Mouse (Mus musculus): ENCODE results near the gene Gm13288. TPM values are rescaled to one million over a fixed set of nuclear protein-coding genes. Genes with fewer than 3 reads are reported as not detected.
"Not testable (repeated sequence)": the region's sequence is repeated elsewhere in the genome, so short reads cannot be mapped to it uniquely, and the experiment has no call there.

Gm13288 gene
- total RNA-seq, 2 experiments from 2014 or later: not detected

DNA sequence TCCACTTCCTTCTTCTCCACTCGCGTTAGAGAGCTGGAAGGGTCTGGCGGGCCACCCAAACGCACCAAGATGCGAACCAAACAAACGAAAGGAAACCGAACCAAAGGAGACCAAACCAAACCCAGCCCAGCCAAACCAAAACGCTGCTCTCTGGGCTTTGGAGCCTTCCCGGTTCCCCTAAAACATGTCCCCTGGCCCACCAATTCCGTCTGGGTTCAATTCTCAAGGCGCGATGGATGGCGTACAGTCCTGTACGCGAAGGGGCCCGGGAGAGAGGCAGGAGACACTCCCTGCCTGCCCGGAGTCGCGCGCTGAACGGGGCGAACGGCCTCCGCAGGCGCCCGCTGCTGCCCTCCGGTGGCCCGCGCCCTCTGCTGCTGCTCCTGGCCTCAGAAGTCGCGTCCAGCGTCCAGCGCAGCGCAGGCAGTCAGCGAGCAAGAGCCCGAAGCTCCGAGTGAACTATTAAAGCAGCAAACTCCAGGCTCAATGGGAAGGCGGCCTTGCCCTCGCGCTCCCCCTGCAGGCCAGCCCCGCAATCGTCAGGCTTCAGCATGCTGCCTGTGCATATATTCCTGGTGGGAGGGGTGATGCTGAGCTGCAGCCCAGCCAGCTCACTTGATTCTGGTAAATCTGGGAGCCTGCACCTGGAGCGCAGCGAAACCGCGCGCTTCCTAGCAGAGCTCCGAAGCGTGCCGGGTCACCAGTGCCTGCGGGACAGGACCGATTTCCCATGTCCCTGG is 11.2 kb upstream of the Gm13288 start, which contains the start of gene Gm13275:
Gene Gm13275, plus strand, starts transcription at position 552 of the 740 bp plus-strand sequence.
- intact Hi-C loops (cut with DNase I): not testable (repeated sequence)
- peak; percentile 32 to 41 for DNase-seq (ENCODE audit: low spot score in 2 of 2)

DNA sequence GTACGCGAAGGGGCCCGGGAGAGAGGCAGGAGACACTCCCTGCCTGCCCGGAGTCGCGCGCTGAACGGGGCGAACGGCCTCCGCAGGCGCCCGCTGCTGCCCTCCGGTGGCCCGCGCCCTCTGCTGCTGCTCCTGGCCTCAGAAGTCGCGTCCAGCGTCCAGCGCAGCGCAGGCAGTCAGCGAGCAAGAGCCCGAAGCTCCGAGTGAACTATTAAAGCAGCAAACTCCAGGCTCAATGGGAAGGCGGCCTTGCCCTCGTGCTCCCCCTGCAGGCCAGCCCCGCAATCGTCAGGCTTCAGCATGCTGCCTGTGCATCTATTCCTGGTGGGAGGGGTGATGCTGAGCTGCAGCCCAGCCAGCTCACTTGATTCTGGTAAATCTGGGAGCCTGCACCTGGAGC is 8.2 kb upstream of the Gm13288 start, which contains the start of gene Gm13279:
Gene Gm13279, plus strand, starts transcription at position 301 of the 400 bp plus-strand sequence.
- intact Hi-C loops (cut with DNase I); DNase-seq (ENCODE audit: low spot score in 2 of 2): not testable (repeated sequence)

DNA sequence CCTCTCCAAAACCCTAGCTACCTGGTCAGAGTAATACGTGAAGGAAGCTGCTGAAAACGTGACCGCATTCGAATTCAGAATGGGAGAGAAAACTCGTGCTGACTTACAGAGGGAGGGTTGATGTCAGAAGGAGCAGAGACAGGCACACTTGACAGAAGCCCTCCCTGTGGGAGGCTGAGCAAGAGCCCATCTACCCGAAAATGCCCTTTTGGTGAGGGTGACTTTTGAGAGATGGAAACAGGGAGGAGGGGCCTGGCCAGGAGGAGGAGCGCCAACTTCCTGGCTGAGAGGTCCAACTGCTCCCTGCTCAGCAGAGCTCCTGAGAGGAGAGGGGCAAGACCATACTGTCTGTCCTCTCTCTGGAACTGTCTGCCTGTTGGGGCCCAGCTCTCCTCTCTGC is 6.0 kb upstream of the Gm13288 start, which contains the start of gene Gm13285:
Gene Gm13285, plus strand, starts transcription at position 301 of the 400 bp plus-strand sequence.
- DNase-seq (ENCODE audit: low spot score in 2 of 2); intact Hi-C loops (cut with DNase I): not testable (repeated sequence)

DNA sequence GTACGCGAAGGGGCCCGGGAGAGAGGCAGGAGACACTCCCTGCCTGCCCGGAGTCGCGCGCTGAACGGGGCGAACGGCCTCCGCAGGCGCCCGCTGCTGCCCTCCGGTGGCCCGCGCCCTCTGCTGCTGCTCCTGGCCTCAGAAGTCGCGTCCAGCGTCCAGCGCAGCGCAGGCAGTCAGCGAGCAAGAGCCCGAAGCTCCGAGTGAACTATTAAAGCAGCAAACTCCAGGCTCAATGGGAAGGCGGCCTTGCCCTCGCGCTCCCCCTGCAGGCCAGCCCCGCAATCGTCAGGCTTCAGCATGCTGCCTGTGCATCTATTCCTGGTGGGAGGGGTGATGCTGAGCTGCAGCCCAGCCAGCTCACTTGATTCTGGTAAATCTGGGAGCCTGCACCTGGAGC is 2.4 kb upstream of the Gm13288 start, which contains the start of gene Gm13287:
Gene Gm13287, plus strand, starts transcription at position 301 of the 400 bp plus-strand sequence.
- intact Hi-C loops (cut with DNase I); DNase-seq (ENCODE audit: low spot score in 2 of 2): not testable (repeated sequence)

DNA sequence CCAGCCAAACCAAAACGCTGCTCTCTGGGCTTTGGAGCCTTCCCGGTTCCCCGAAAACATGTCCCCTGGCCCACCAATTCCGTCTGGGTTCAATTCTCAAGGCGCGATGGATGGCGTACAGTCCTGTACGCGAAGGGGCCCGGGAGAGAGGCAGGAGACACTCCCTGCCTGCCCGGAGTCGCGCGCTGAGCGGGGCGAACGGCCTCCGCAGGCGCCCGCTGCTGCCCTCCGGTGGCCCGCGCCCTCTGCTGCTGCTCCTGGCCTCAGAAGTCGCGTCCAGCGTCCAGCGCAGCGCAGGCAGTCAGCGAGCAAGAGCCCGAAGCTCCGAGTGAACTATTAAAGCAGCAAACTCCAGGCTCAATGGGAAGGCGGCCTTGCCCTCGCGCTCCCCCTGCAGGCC is 430 bp downstream of the Gm13288 start:
- intact Hi-C loops (cut with DNase I); DNase-seq (ENCODE audit: low spot score in 2 of 2): not testable (repeated sequence)

DNA sequence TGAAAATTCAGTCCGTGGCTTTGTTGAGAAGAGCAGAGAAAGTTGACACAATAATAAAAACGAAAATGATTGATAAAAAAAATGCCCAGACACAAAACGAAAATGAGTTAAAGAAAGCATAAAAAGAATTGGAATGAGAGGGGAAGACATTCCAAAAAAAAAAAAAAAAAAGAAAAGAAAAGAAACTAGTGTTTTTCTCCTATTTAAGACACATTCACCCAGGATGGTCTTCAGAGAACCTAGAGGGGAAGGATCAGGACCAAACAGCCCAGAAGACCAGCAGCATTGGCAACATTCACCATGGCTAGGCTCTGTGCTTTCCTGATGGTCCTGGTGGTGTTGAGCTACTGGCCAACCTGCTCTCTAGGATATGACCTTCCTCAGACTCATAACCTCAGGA is 10.6 kb downstream of the Gm13288 start, which contains the start of gene Ifna7:
Gene Ifna7, plus strand, starts transcription at position 301 of the 400 bp plus-strand sequence.
- no peak for DNase-seq (ENCODE audit: low spot score in 2 of 2)
- intact Hi-C loops (cut with DNase I): no loop called here

DNA sequence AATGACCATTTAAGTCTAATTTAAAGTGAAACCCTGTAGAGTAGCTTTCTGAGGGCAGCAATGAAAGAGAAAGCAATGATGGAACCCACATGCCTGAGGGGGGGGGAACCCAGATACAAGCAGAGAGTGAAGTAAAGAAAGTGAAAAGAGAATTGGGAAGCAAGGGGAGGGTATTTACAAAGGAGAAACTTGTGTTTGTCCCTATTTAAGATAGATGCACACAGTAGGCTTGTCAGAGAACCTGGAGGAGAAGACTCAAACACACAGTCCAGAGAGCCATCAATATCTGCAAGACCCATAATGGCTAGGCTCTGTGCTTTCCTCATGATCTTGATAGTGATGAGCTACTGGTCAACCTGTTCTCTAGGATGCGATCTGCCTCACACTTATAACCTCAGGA is 14.3 kb downstream of the Gm13288 start, which contains the start of gene Ifna11:
Gene Ifna11, plus strand, starts transcription at position 301 of the 400 bp plus-strand sequence.
- intact Hi-C loops (cut with DNase I): no loop called here
- no peak for DNase-seq (ENCODE audit: low spot score in 2 of 2)

DNA sequence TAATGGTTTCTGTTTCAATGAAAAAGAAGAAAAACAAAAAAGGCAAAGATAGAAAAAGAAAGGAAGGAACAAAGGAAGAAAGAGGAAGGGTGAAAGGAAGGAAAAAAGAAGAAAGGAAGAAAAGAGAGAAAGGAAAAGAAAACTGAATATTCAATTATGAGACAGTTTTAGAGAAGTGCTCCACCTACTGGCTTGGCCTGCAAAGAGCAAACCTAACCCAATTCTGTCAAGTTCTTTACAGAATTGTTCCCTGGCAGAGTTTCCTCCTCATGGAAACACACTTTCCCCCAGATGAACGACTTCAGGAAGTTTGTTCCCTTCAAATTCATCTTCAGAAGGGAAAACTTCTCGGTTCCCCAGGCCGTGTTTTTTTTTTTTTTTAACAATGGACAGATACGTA is 17.7 kb downstream of the Gm13288 start:
- intact Hi-C loops (cut with DNase I): no loop called here
- DNase-seq (ENCODE audit: low spot score in 2 of 2): peak in 1 of 2 experiments; percentile 19

DNA sequence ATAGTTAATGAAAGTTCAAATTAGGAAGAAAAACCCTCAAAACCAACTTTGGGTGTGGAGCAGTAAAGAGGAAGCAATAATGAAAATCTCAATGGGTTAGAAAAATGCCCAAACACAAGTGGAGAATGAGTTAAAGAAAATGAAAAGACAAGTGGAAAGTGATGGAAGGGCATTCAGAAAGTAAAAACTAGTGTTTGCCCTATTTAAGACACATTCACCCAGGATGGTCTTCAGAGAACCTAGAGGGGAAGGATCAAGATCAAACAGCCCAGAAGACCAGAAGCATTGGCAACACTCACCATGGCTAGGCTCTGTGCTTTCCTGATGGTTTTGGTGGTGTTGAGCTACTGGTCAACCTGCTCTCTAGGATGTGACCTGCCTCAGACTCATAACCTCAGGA is 21.8 kb downstream of the Gm13288 start, which contains the start of gene Ifna6:
Gene Ifna6, plus strand, starts transcription at position 301 of the 400 bp plus-strand sequence.
- DNase-seq (ENCODE audit: low spot score in 2 of 2); intact Hi-C loops (cut with DNase I): not testable (repeated sequence)

DNA sequence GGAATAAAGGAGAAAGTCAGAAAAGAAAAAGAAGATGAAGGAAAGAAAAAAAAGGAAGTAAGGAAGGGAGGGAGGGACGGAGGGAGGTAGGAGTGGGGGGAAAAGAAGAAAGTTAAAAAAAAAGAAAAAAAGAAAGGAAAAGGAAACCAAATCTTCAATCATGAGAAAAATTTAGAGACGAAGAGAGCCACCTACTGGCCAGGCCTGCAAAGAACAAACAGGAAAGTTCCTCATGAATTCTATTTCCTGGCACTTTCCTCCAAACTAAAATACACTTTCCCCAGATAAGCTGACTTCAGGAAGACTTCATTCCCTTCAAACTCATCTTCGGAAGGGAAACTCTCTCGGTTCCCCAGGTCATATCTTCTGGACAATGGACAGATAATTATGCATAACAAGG is 25.2 kb downstream of the Gm13288 start:
- DNase-seq (ENCODE audit: low spot score in 2 of 2): peak in 1 of 2 experiments; percentile 31
- intact Hi-C loops (cut with DNase I): no loop called here

DNA sequence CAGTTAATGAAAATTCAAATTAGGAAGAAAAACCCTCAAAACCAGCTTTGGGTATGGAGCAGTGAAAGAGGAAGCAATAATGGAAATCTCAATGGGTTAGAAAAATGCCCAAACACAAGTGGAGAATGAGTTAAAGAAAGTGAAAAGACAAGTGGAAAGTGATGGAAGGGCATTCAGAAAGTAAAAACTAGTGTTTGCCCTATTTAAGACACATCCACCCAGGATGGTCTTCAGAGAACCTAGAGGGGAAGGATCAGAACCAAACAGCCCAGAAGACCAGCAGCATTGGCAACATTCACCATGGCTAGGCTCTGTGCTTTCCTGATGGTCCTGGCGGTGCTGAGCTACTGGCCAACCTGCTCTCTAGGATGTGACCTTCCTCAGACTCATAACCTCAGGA is 29.9 kb downstream of the Gm13288 start, which contains the start of gene Ifna5:
Gene Ifna5, plus strand, starts transcription at position 301 of the 400 bp plus-strand sequence.
- DNase-seq (ENCODE audit: low spot score in 2 of 2); intact Hi-C loops (cut with DNase I): not testable (repeated sequence)

DNA sequence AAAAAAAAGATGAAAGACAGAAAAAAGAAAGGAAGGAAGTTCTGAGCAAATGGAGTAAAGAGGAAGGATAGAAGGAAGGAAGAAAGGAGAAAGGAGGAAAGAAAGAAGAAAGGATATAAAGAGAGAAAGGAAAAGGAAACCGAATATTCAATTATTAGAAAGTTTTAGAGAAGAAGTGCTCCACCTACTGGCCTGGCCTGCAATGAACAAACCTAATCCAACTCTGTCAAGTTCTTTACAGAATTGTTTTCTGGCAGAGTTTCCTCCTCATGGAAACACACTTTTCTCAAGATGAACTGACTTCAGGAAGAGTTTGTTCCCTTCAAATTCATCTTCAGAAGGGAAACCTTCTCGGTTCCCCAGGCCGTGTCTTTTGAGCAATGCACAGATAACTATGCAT is 33.5 kb downstream of the Gm13288 start:
- intact Hi-C loops (cut with DNase I): no loop called here
- peak in 1 of 2 experiments; percentile 4 for DNase-seq (ENCODE audit: low spot score in 2 of 2)

DNA sequence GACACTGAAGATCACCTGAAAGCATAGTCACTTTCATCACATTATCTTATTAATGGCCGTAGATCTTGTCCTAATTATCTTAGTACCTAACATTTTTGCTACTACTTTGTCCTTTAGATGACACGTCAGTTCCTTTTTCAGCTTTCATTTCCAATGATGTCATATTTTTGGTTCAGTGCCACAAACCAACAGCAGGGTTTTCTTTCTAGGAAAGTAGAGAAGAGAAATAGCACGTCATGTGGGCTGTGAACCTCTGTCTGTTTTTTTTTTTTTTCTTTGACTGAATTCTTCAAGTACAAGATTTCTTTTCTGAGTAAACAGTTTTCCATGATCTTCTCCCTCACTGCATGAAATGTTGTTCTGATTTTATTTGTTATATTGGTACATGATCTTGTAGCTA is 34.7 kb downstream of the Gm13288 start:
- intact Hi-C loops (cut with DNase I): no loop called here
- no peak for DNase-seq (ENCODE audit: low spot score in 2 of 2)

DNA sequence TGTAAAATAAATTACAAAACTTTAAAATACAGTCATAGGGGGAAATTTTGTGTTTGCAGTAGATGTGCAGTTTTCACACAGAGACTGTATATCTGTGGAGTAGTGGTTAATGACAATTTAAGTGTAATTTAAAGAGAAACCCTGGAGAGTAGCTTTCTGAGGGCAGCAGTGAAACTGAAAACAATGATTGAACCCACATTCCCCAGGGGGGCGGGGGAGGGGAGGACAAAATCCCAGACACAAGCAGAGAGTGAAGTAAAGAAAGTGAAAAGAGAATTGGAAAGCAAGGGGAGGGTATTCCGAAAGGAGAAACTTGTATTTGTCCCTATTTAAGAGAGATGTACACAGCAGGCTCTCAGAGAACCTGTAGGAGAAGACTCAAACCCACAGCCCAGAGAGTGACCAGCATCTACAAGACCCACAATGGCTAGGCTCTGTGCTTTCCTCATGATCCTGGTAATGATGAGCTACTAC is 36.1 kb downstream of the Gm13288 start, which contains the start of gene Ifna4:
Gene Ifna4, plus strand, starts transcription at position 424 of the 474 bp plus-strand sequence.
- intact Hi-C loops (cut with DNase I): no loop called here
- DNase-seq (ENCODE audit: low spot score in 2 of 2): no peak

DNA sequence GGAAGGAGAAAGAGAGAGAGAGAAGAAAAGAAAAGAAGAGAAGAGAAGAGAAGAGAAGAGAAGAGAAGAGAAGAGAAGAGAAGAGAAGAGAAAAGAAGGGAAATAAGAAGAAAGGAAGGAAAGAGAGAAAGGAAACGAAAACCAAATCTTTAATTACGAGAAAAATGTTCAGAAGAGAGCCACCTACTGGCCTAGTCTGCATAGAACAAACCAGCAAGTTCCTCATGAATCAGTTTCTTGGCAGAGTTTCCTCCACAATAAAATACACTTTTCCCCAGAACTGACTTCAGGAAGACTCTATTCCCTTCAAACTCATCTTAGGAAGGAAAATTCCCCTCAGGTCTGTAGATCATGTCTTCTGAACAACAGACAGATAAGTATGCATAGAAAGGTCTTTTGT is 40.0 kb downstream of the Gm13288 start:
- DNase-seq (ENCODE audit: low spot score in 2 of 2): no peak
- intact Hi-C loops (cut with DNase I): no loop called here

DNA sequence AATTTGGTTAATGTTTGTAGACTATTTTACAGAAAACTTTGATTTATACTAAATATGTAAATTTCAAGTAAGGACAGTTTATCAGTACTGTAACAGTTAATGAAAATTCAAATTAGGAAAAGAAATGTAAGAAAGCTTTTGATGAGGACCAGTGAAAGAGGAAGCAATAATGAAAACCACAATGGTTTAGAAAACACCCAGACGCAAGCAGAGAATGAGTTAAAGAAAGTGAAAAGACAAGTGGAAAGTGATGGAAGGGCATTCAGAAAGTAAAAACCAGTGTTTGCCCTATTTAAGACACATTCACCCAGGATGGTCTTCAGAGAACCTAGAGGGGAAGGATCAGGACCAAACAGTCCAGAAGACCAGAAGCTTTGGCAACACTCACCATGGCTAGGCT is 44.4 kb downstream of the Gm13288 start, which contains the start of gene Ifna1:
Gene Ifna1, plus strand, starts transcription at position 390 of the 400 bp plus-strand sequence.
- intact Hi-C loops (cut with DNase I): no loop called here

DNA sequence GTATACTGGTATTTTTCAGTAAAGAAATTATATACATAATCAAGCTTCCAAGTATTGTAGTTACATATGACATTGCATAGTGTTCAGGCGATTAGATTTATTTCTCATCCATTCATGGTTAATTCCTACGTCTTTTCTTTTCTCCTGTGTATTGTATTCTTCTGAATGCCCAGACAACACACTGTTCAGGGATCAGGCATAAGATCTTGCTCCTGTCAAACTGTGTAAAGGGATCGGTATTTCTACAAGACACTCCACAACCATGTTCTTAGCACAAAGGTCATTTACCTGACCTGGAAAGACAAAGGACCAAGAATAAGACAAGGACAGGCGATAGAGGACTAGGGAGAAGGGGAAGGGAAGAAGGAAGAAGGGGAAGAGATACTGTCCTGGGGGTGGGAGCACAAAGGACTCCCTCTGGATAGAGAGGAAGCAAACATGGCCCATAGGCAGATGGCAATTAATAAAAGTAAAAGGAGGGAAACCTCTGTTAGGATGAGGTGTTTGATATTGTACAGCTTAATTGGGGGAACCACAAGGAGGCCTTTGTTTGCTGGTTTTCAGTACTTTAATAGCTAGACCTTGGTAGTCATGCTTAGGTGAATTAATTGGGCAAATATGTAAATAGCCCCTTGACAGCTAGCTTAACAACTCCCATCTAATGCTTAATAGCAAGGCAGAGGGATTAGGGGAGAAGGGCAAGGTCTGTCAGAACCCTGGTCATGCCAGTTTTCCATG is 45.9 kb downstream of the Gm13288 start:
- intact Hi-C loops (cut with DNase I): no loop called here

More for the DNA sequence above, 44.4 kb downstream of the Gm13288 start, which contains the start of gene Ifna1:
- no peak for DNase-seq (ENCODE audit: low spot score in 2 of 2)

More for the DNA sequence above, 45.9 kb downstream of the Gm13288 start:
- no peak for DNase-seq (ENCODE audit: low spot score in 2 of 2)

Data from left cerebral cortex, postnatal 25 days (tissue).